Mouse (Mus musculus) ES-Bruce4 (cell line): ENCODE data around the gene Igf1r. TPM values are rescaled to one million over a fixed set of nuclear protein-coding genes. Genes with fewer than 3 reads are reported as not detected.

ENCODE experiments used
- H3K27ac ChIP-seq: 2 replicates; pipeline ENCODE4 v1.5.1; 2012; ENCODE audit warnings: low read length, inconsistent platforms; ENCODE audit not compliant: insufficient read depth
- H3K27me3 ChIP-seq: 2 replicates; pipeline ENCODE4 v1.6.1; 2012; ENCODE audit warnings: mild to moderate bottlenecking, low read length, inconsistent platforms; ENCODE audit not compliant: control insufficient read depth, poor library complexity, insufficient read depth, severe bottlenecking
- H3K36me3 ChIP-seq: 2 replicates; pipeline ENCODE4 v1.6.1; 2012; ENCODE audit warnings: inconsistent platforms, mild to moderate bottlenecking, low read length, moderate library complexity; ENCODE audit not compliant: control insufficient read depth, poor library complexity, insufficient read depth, severe bottlenecking
- H3K4me1 ChIP-seq: one replicate; pipeline ENCODE4 v1.8.1; 2011; ENCODE audit warnings: low read length; ENCODE audit not compliant: control insufficient read depth, insufficient read depth
- H3K4me3 ChIP-seq: 2 replicates; pipeline ENCODE4 v1.5.1; 2011; ENCODE audit warnings: low read depth, mild to moderate bottlenecking, low read length
- H3K9ac ChIP-seq: 2 replicates; pipeline ENCODE4 v1.6.1; 2012; ENCODE audit warnings: low read depth, mild to moderate bottlenecking, inconsistent platforms; ENCODE audit not compliant: poor library complexity, severe bottlenecking
- H3K9me3 ChIP-seq: replicated peaks from 2 replicates; pipeline ENCODE4 v1.6.1; 2012; ENCODE audit warnings: mild to moderate bottlenecking, low read length, inconsistent platforms; ENCODE audit not compliant: control insufficient read depth, poor library complexity, insufficient read depth, severe bottlenecking
- CTCF ChIP-seq: IDR thresholded peaks from one replicate; pipeline ENCODE4 v1.8.1; 2011; ENCODE audit warnings: low read depth, low read length
- EP300 ChIP-seq: IDR thresholded peaks from 2 replicates; pipeline ENCODE4 v1.6.1; 2011; ENCODE audit warnings: low read depth, low read length; ENCODE audit not compliant: insufficient read depth
- POLR2A ChIP-seq: IDR thresholded peaks from one replicate; pipeline ENCODE4 v1.8.1; 2011; ENCODE audit warnings: low read length; ENCODE audit not compliant: insufficient read depth
- polyA plus RNA-seq: library from polyadenylated mRNA; stranded (reverse); fragments of >200 nt; gene quantifications from 2 replicates; pipeline ENCODE4 v1.2.4, GENCODE M21; 2011; ENCODE audit warnings: low read depth; ENCODE audit not compliant: missing spikeins, insufficient read depth, insufficient read length

Gene Igf1r
- polyA plus RNA-seq, 1 experiment: 58.4 TPM

DNA sequence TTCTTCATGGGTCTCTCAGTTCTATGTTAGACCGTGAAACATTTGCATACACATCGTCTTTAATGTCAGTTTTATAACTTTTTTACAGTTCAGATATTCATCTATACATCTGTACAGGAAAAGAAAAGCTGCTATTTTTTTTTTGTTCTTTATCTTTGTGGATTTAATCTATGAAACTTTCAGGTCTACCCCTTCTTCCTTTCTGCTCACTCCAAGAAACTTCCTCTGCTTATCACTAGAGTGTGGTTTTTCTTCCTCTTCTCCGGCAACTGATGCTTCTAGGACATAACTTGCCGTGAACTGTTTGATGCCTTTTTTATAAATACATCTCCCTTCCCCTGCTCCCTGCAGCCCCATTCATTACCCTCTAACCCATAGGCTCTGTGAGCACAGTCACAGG, 275.0 kb downstream of the Igf1r start:
- H3K9me3 ChIP-seq: no peaks in the 10 kb centered on the region
- no peak overlapping the region for H3K4me3 ChIP-seq
- no peaks in the 10 kb centered on the region for H3K36me3 ChIP-seq
- peaks cover 3% of the 10 kb centered on the region for H3K4me1 ChIP-seq
- no peak overlapping the region for H3K27ac ChIP-seq
- H3K27me3 ChIP-seq: no peaks in the 10 kb centered on the region
- TF ChIP-seq CTCF: no peak
- TF ChIP-seq POLR2A: no peak
- TF ChIP-seq EP300: no peak
- H3K9ac ChIP-seq: no peak overlapping the region

- Histone ChIP-seq H3K9ac (no peak overlapping the region), H3K4me1 (peaks cover 3% of the 10 kb centered on the region), H3K36me3 (no peaks in the 10 kb centered on the region), H3K27ac (no peak overlapping the region), H3K9me3 (no peaks in the 10 kb centered on the region), H3K4me3 (no peak overlapping the region), H3K27me3 (no peaks in the 10 kb centered on the region)
- TF ChIP-seq EP300 (no peak), POLR2A (no peak), CTCF (no peak)
Measured at GRCm38 (mm10) chr7:68228491-68228890, 275.9 kb downstream of the Igf1r start.

- no peaks in the 10 kb centered on the region for H3K27me3 ChIP-seq
- no peak overlapping the region for H3K27ac ChIP-seq
- H3K9me3 ChIP-seq: no peaks in the 10 kb centered on the region
- no peak overlapping the region for H3K4me3 ChIP-seq
- TF ChIP-seq EP300: no peak
- no peak for TF ChIP-seq POLR2A
- TF ChIP-seq CTCF: no peak
- no peak overlapping the region for H3K9ac ChIP-seq
- no peaks in the 10 kb centered on the region for H3K36me3 ChIP-seq
- H3K4me1 ChIP-seq: peaks cover 3% of the 10 kb centered on the region
Measured at GRCm38 (mm10) chr7:68230831-68231230, 278.2 kb downstream of the Igf1r start.

GRCm38 (mm10) chr7:68232521-68232920, 279.9 kb downstream of the Igf1r start:
- H3K27ac ChIP-seq: no peak overlapping the region
- no peaks in the 10 kb centered on the region for H3K4me1 ChIP-seq
- no peaks in the 10 kb centered on the region for H3K36me3 ChIP-seq
- H3K9ac ChIP-seq: no peak overlapping the region
- H3K9me3 ChIP-seq: no peaks in the 10 kb centered on the region
- TF ChIP-seq EP300: no peak
- no peak for TF ChIP-seq POLR2A
- TF ChIP-seq CTCF: no peak
- no peak overlapping the region for H3K4me3 ChIP-seq
- H3K27me3 ChIP-seq: no peaks in the 10 kb centered on the region

DNA sequence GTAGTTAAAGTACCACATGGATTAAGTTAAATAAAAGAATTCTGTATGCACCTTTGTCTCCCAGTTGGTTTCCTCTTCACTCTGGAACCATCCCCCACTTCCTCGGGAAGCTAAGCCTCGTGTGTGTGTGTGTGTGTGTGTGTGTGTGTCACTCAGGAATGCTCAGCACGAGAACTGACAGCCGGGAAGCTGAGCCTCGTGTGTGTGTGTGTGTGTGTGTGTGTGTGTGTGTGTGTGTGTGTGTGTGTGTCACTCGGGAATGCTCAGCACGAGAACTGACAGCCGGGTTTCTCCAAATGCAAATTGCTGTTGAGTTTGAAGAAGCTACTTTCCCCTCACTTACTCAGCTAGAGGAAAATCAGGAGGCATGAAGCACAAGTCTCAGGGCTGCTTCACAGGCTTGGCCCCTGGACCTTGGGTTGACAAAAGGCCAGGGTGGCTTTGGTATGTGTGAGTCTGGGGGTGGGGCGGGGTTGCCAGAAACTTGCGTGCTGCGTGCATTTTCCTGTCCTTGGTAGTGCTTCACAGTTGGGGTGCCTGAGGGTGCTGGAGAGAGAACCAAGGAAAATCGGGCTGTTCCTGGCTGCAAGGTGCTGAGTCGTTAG, 281.1 kb downstream of the Igf1r start:
- H3K27me3 ChIP-seq: no peaks in the 10 kb centered on the region
- H3K4me1 ChIP-seq: no peaks in the 10 kb centered on the region
- H3K9me3 ChIP-seq: no peaks in the 10 kb centered on the region
- H3K27ac ChIP-seq: no peak overlapping the region
- no peak overlapping the region for H3K9ac ChIP-seq
- no peaks in the 10 kb centered on the region for H3K36me3 ChIP-seq
- no peak overlapping the region for H3K4me3 ChIP-seq
- TF ChIP-seq EP300 (no peak), POLR2A (no peak), CTCF (no peak)

DNA sequence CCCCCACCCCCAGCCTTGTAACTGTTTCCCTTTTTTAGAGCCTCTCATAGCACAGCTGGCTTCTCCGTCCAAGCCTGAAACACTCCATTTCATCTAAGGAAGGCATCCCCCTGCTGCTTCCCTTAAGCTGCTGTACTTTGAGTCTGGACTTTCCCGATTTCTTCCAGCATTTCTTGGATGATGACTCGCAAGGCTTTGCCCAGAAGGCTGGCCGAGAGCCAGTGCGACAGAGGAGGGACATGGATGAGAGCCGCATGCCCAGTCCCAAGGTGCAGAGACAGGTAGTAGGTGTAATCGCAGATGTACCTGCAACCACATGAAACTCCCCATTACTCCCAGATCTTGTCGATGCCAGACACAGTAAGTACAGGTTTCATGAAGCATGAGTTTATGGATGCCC, 284.2 kb downstream of the Igf1r start:
- Histone ChIP-seq H3K4me3 (no peak overlapping the region), H3K27me3 (no peaks in the 10 kb centered on the region), H3K4me1 (peaks cover 10% of the 10 kb centered on the region), H3K36me3 (no peaks in the 10 kb centered on the region), H3K27ac (no peak overlapping the region), H3K9me3 (no peaks in the 10 kb centered on the region), H3K9ac (no peak overlapping the region)
- TF ChIP-seq CTCF (no peak), EP300 (no peak), POLR2A (no peak)
